8 mouse cellular contexts compared by ENCODE assay signal in genomic region chrX:152144742-152145214, GRCm38 (mm10). TPM values are rescaled to one million over a fixed set of nuclear protein-coding genes. Genes with fewer than 3 reads are reported as not detected.
DNase-seq lines count a peak whose midpoint lies in the region; ATAC-seq and TF ChIP-seq lines count a peak whose summit lies in the region.

No protein-coding gene starts in this region.

- intact Hi-C loops in heart, adult 2 months (cut with DNase I): loop anchor here (5.0 to 10.0 kb wide), 3 partner anchors 142 to 1630 kb away; partner anchors contain the start of genes Hsd17b10 and Phf8

- no peaks in the 10 kb centered on the region for H3K9me3 ChIP-seq in ES-Bruce4 (replicated peaks; ENCODE audit: control insufficient read depth, insufficient read depth, low read length, poor library complexity, severe bottlenecking)
- H3K9me3 ChIP-seq in embryonic facial prominence, embryonic 10.5 days: no peaks in the 10 kb centered on the region
- no peaks in the 10 kb centered on the region for H3K9me3 ChIP-seq in hindbrain, embryonic 13.5 days

- TF ChIP-seq CTCF in heart, adult 2 months (IDR thresholded peaks at IDR 0.05): no peak
- no peak for TF ChIP-seq CTCF in ES-Bruce4 (IDR thresholded peaks at IDR 0.05; ENCODE audit: low read depth, low read length)

- peaks cover 4% of the 10 kb centered on the region for H3K36me3 ChIP-seq in heart, adult 2 months (ENCODE audit: control insufficient read depth, insufficient read depth, low read length)
- no peaks in the 10 kb centered on the region for H3K36me3 ChIP-seq in ES-Bruce4 (ENCODE audit: control insufficient read depth, insufficient read depth, low read length, poor library complexity, severe bottlenecking)
- no peaks in the 10 kb centered on the region for H3K36me3 ChIP-seq in embryonic facial prominence, embryonic 10.5 days (replicated peaks)
- H3K36me3 ChIP-seq in hindbrain, embryonic 13.5 days: no peaks in the 10 kb centered on the region

- peak overlapping the region; percentile 68 for H3K27ac ChIP-seq in heart, adult 2 months
- no peak overlapping the region for H3K27ac ChIP-seq in ES-Bruce4 (ENCODE audit: insufficient read depth, low read length)
- H3K27ac ChIP-seq in embryonic facial prominence, embryonic 10.5 days (replicated peaks): peak overlapping the region; percentile 59; the same call in 1 of the 2 replicates
- H3K27ac ChIP-seq in hindbrain, embryonic 13.5 days: no peak overlapping the region

- peak overlapping the region; percentile 65 for H3K9ac ChIP-seq in heart, adult 2 months (ENCODE audit: low read depth, low read length)
- peak overlapping the region; percentile 91 for H3K9ac ChIP-seq in ES-Bruce4 (ENCODE audit: low read depth, poor library complexity, severe bottlenecking)
- H3K9ac ChIP-seq in hindbrain, embryonic 13.5 days: peak overlapping the region; percentile 79

- H3K27me3 ChIP-seq in heart, adult 2 months (ENCODE audit: control insufficient read depth, insufficient read depth, low read length): no peaks in the 10 kb centered on the region
- 0 out of 2 replicates have a peak, but pooled peaks cover 1% of the 10 kb centered on the region for H3K27me3 ChIP-seq in ES-Bruce4 (ENCODE audit: control insufficient read depth, insufficient read depth, low read length, poor library complexity, severe bottlenecking)
- H3K27me3 ChIP-seq in embryonic facial prominence, embryonic 10.5 days (replicated peaks; ENCODE audit: low read depth, poor library complexity, severe bottlenecking): peaks cover 96% of the 10 kb centered on the region
- H3K27me3 ChIP-seq in hindbrain, embryonic 13.5 days: peaks cover 88% of the 10 kb centered on the region

- peak; percentile 25 to 48 for DNase-seq in heart, adult 2 months
- DNase-seq in heart, adult 9 months (ENCODE audit: low spot score in 2 of 2): no peak
- peak; percentile 18 for DNase-seq in embryonic facial prominence, embryonic 10.5 days (ENCODE audit: low spot score)
- DNase-seq in lung, postnatal 10 days: peak; percentile 7
- DNase-seq in gastrocnemius, postnatal 25 days: no peak
- no peak for DNase-seq in layer of hippocampus, adult 9-11 months

- peaks cover 14% of the 10 kb centered on the region for H3K4me1 ChIP-seq in heart, adult 2 months (ENCODE audit: control insufficient read depth, insufficient read depth, low read length)
- H3K4me1 ChIP-seq in ES-Bruce4 (ENCODE audit: control insufficient read depth, insufficient read depth, low read length): no peaks in the 10 kb centered on the region
- H3K4me1 ChIP-seq in embryonic facial prominence, embryonic 10.5 days: 0 out of 2 replicates have a peak, but pooled peaks cover 2% of the 10 kb centered on the region
- peaks cover 21% of the 10 kb centered on the region for H3K4me1 ChIP-seq in hindbrain, embryonic 13.5 days (replicated peaks)

- TF ChIP-seq POLR2A in heart, adult 2 months (IDR thresholded peaks at IDR 0.05; ENCODE audit: insufficient read depth, low read depth, low read length): no peak
- TF ChIP-seq POLR2A in ES-Bruce4 (IDR thresholded peaks at IDR 0.05; ENCODE audit: insufficient read depth, low read length): no peak

- 16% methylated on average over 41 of the region's 42 CpGs for WGBS in heart, adult 2 months
- 13% methylated on average over 42 of the region's 42 CpGs for WGBS in embryonic facial prominence, embryonic 10.5 days
- WGBS in hindbrain, embryonic 13.5 days: 15% methylated on average over 30 of the region's 42 CpGs

- no peaks in the 10 kb centered on the region for H3K79me2 ChIP-seq in heart, adult 2 months (replicated peaks; ENCODE audit: control insufficient read depth, insufficient read depth, low read length)

- peak overlapping the region; percentile 74 for H3K4me2 ChIP-seq in hindbrain, embryonic 13.5 days

- TF ChIP-seq EP300 in heart, adult 2 months (IDR thresholded peaks at IDR 0.05; ENCODE audit: insufficient read depth, low read depth, low read length): no peak
- no peak for TF ChIP-seq EP300 in ES-Bruce4 (IDR thresholded peaks at IDR 0.05; ENCODE audit: insufficient read depth, low read depth, low read length)

- peak; percentile 53 for ATAC-seq in hindbrain, embryonic 13.5 days (ENCODE audit: low FRiP score)

- peak overlapping the region; percentile 69 for H3K4me3 ChIP-seq in heart, adult 2 months
- H3K4me3 ChIP-seq in ES-Bruce4 (ENCODE audit: low read depth, low read length): peak overlapping the region; percentile 57
- H3K4me3 ChIP-seq in embryonic facial prominence, embryonic 10.5 days: peak overlapping the region; percentile 69
- peak overlapping the region; percentile 60 for H3K4me3 ChIP-seq in hindbrain, embryonic 13.5 days

RNA-seq across cellular contexts. Expression of gene Iqsec2, which starts 0.7 kb away (rescaled TPM):
- total RNA-seq in heart, adult 2 months (2021): 10 to 100 TPM; 61.3 to 75.9 TPM
- 111 and 126 TPM in 2 replicates for polyA plus RNA-seq in heart, adult 2 months (2012; rRNA removed)
- 3.5 and 4.3 TPM in 2 replicates for polyA plus RNA-seq in ES-Bruce4 (2011; ENCODE audit: insufficient read depth, insufficient read length, low read depth, missing spikeins)
- 0.71 and 0.96 TPM in 2 replicates for polyA plus RNA-seq in embryonic facial prominence, embryonic 10.5 days (2016; fragmentation: Nextera tagmentation; extraction: Ambion mirVana)
- 4.4 and 5.6 TPM in 2 replicates for polyA plus RNA-seq in hindbrain, embryonic 13.5 days (2015; fragmentation: Nextera tagmentation; extraction: Ambion mirVana)
- 10 to 100 TPM; 23.1 to 28.2 TPM for total RNA-seq in gastrocnemius, postnatal 25 days (2021)

Comparison
In these comparisons a context has a peak if more than half of its experiments do, and no peak if none do; other contexts are left out.
1. DNase-seq: peak in heart, adult 2 months (2 of 2), embryonic facial prominence, embryonic 10.5 days (single experiment) and lung, postnatal 10 days (single experiment); none in heart, adult 9 months (0 of 2), gastrocnemius, postnatal 25 days (single experiment) and layer of hippocampus, adult 9-11 months (single experiment).
2. H3K27ac ChIP-seq: peak in heart, adult 2 months (single experiment) and embryonic facial prominence, embryonic 10.5 days (single experiment); none in ES-Bruce4 (single experiment) and hindbrain, embryonic 13.5 days (single experiment).
3. RNA of gene Iqsec2, which starts 0.7 kb away (polyA plus RNA-seq): 111 to 126 TPM in heart, adult 2 months; 4.4 to 5.6 TPM in hindbrain, embryonic 13.5 days, 3.5 to 4.3 TPM in ES-Bruce4 and 0.71 to 0.96 TPM in embryonic facial prominence, embryonic 10.5 days; every median in the first group is over 10 times any median in the second.
4. Peak in every context shown above with its lines, with median percentiles within 50 percentile points of each other: H3K4me3 ChIP-seq and H3K9ac ChIP-seq.